Mouse (Mus musculus) liver, embryonic 14.5 days (tissue): ENCODE results near the gene Gtf2a1. TPM values are rescaled to one million over a fixed set of nuclear protein-coding genes. Genes with fewer than 3 reads are reported as not detected.

Experiments
- ATAC-seq: fragments of 200-750 bp; cut with Nextera tagmentation; 2 replicates; pipeline ENCODE4 v1.8.0; 2017; ENCODE audit warnings: moderate number of reproducible peaks, mild to moderate bottlenecking, moderate library complexity; ENCODE audit not compliant: insufficient read depth
- DNase-seq, 3 experiments: peaks; one replicate each; pipeline ENCODE4 v3.0.0-alpha.2; 2012 to 2013; ENCODE audit warnings: low read depth in 3 of 3, low spot score in 3 of 3
- H3K27ac ChIP-seq: fragments of 300-500 bp; sonication (generic); 2 replicates; pipeline ENCODE4 v1.5.1; 2014; ENCODE audit warnings: moderate library complexity, mild to moderate bottlenecking, control low read depth, inconsistent platforms
- H3K27me3 ChIP-seq: fragments of 300-500 bp; sonication (generic); 2 replicates; pipeline ENCODE4 v1.6.1; 2014; ENCODE audit warnings: mild to moderate bottlenecking, low read length, moderate library complexity; ENCODE audit not compliant: control insufficient read depth, insufficient read depth
- H3K36me3 ChIP-seq: fragments of 300-500 bp; sonication (generic); replicated peaks from 2 replicates; pipeline ENCODE4 v1.6.1; 2014; ENCODE audit warnings: low read depth; ENCODE audit not compliant: control insufficient read depth, insufficient read depth
- H3K4me1 ChIP-seq, 2 experiments: fragments of 200-500 bp in 1 of 2; fragments of 300-500 bp in 1 of 2; sonication (generic) in 1 of 2; replicated peaks; 2 replicates each; pipeline ENCODE4 v1.6.1; 2012 to 2014; ENCODE audit warnings: antibody characterized with exemption in 1 of 2, inconsistent platforms in 1 of 2, low read length in 1 of 2; ENCODE audit not compliant: control insufficient read depth in 2 of 2, insufficient read depth in 2 of 2
- H3K4me2 ChIP-seq: fragments of 300-500 bp; sonication (generic); 2 replicates; pipeline ENCODE4 v1.6.1; 2014; ENCODE audit warnings: low read depth, mild to moderate bottlenecking, control low read depth, moderate library complexity
- H3K4me3 ChIP-seq, 2 experiments: fragments of 200-500 bp in 1 of 2; fragments of 300-500 bp in 1 of 2; sonication (generic) in 1 of 2; 2 replicates each; pipeline ENCODE4 v1.5.1; 2012 to 2014; ENCODE audit warnings: low read depth in 2 of 2, low read length in 2 of 2, mild to moderate bottlenecking in 2 of 2, control low read depth in 1 of 2, inconsistent platforms in 1 of 2, moderate library complexity in 1 of 2; ENCODE audit not compliant: insufficient read depth in 1 of 2
- H3K9ac ChIP-seq: fragments of 300-500 bp; sonication (generic); replicated peaks from 2 replicates; pipeline ENCODE4 v1.6.1; 2014; ENCODE audit warnings: mild to moderate bottlenecking, control low read depth, moderate library complexity
- H3K9me3 ChIP-seq: fragments of 300-500 bp; sonication (generic); 2 replicates; pipeline ENCODE4 v1.6.1; 2016; ENCODE audit warnings: low read length, mixed read lengths; ENCODE audit not compliant: control insufficient read depth
- CTCF ChIP-seq: IDR thresholded peaks from 2 replicates; pipeline ENCODE4 v1.5.1; 2016; ENCODE audit warnings: antibody characterized with exemption, low read depth, control low read depth
- EP300 ChIP-seq: IDR thresholded peaks from 2 replicates; pipeline ENCODE4 v1.6.1; 2016; ENCODE audit warnings: antibody characterized with exemption, low read depth
- WGBS: fragments of 180-500 bp; shearing (Covaris S2); extraction: QIAGEN DNeasy Blood & Tissue Kit; methylation state at CpG from one replicate; pipeline ENCODE4 v1.1.7; 2014; ENCODE audit not compliant: insufficient replicate concordance; 5-methylcytosine and 5-hydroxymethylcytosine counted together
- polyA plus RNA-seq, 2 experiments: library from polyadenylated mRNA; depleted of rRNA in 1 of 2; stranded (reverse) in 1 of 2; unstranded in 1 of 2; fragments of >200 nt; fragmentation: Nextera tagmentation in 1 of 2; extraction: Ambion mirVana in 1 of 2; gene quantifications; 2 replicates each; pipeline versions ENCODE4 v1.2.1 to v1.2.3; 2012 to 2014

The Gtf2a1 gene
- polyA plus RNA-seq, 2 experiments = 6.3 to 13.8 TPM

DNA sequence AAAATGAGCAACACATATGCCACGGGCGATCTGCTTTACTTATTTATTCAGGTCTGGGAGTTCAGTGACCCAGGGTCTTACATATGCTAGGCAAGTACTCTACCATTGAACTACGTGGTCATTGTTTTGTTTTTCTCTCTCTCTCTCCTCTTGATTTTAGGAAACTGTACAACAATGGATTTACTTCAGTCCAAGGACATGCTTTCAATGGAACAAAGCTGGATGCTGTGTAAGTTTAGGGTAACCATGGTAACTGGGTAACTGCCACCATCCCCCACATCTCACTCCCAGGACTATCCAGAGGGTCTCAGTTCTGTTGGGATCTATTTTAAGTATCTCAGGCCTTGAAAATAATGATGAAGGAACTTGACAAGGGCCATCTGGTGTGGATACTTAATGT, 78.5 kb downstream of the Gtf2a1 start:
- H3K27ac ChIP-seq = no peak overlapping the region
- TF ChIP-seq CTCF = no peak
- TF ChIP-seq EP300 = no peak
- H3K36me3 ChIP-seq = no peaks in the 10 kb centered on the region
- no peaks in the 10 kb centered on the region for H3K27me3 ChIP-seq
- H3K4me3 ChIP-seq = no peak overlapping the region
- H3K9me3 ChIP-seq = no peaks in the 10 kb centered on the region
- ATAC-seq (no peak), DNase-seq (no peak)
- no peaks in the 10 kb centered on the region for H3K4me1 ChIP-seq
- no peak overlapping the region for H3K4me2 ChIP-seq
- H3K9ac ChIP-seq = no peak overlapping the region
- WGBS = 57% methylated on average over 3 of the region's 3 CpGs

Other genes with a start within 250 kb of the Gtf2a1 start
- gene Cep128, start 206.1 kb downstream of the Gtf2a1 start, polyA plus RNA-seq (2012; rRNA removed) = 7.0 and 9.3 TPM in 2 replicates
- gene Cep128, start 206.1 kb downstream of the Gtf2a1 start, polyA plus RNA-seq (2014; fragmentation: Nextera tagmentation; extraction: Ambion mirVana) = 9.4 and 11.5 TPM in 2 replicates
- not detected in 2 replicates for gene Tshr, start 205.9 kb downstream of the Gtf2a1 start, polyA plus RNA-seq (2012; rRNA removed)
- not detected in 2 replicates for gene Tshr, start 205.9 kb downstream of the Gtf2a1 start, polyA plus RNA-seq (2014; fragmentation: Nextera tagmentation; extraction: Ambion mirVana)
- 21.6 and 26.6 TPM in 2 replicates for gene Ston2, start 197.9 kb upstream of the Gtf2a1 start, polyA plus RNA-seq (2012; rRNA removed)
- 15.4 and 16.9 TPM in 2 replicates for gene Ston2, start 197.9 kb upstream of the Gtf2a1 start, polyA plus RNA-seq (2014; fragmentation: Nextera tagmentation; extraction: Ambion mirVana)